Mouse (Mus musculus) kidney, postnatal 14 days (tissue): ENCODE data around the gene Ptpn4.

Source experiments
- DNase-seq: peaks from one replicate; pipeline ENCODE4 v3.0.0; 2022; ENCODE audit warnings: mixed read lengths

Ptpn4 gene

GRCm38 (mm10) chr1:119805984-119806383 lies 31.4 kb downstream of the Ptpn4 start:
- no peak for DNase-seq

DNA sequence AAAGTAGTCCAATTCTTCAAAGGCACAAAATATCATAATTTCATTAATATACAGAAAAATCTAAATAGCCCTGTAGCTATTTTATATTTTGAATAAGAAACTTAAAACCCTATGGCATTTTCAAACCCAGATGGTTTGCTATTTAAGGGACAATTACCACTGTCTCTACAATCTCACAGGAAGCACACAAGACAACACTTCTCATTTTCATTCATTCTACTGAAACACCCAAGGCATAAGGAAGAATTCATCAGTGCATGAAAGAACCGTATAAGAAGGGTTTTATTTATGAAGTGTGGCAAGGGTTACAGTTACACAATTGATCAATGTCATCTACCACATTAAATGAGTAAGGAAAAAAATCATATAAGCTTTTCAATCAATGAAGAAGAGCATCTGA lies 32.8 kb downstream of the Ptpn4 start:
- no peak for DNase-seq

- DNase-seq, result no peak
Measured at GRCm38 (mm10) chr1:119795174-119795573, 42.2 kb downstream of the Ptpn4 start.

DNA sequence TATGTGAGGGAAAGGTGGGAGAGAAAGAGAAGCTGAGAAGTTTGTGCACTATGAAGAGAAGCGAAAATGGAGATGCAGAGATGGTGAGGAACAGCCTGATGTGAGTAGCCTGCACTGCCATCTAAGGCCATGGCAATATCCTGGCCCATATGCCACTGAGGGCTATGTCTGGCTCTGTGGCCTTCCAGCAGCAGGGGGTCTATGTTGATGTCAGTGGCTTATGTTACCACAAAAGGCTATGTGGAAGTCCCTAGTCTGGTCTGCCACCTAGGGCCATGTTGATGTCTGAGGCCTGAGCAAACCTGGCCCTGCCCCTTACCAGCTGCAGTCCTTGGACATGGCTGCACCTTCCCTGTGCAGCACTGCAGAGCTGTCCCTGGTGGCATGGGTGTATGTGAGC lies 43.1 kb downstream of the Ptpn4 start:
- no peak for DNase-seq

DNA sequence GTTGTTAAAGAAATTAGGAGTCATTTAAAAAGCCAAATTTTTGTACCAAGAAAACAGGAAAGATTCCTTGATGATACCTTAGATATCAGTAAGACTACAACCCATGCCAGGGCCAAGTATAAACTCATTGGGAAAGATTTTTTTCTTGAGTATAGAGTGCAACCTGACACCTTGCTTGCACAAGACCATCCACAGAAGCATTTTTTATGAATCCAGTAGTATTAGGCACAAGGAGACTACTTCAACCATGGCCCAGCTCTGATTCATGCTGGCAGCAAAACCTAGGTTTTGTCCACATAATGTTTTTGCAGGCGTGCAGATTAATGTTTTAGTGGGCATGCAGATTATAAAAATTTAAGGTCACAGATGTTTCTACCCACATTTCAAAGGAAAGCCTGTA lies 46.8 kb downstream of the Ptpn4 start:
- no peak for DNase-seq

DNA sequence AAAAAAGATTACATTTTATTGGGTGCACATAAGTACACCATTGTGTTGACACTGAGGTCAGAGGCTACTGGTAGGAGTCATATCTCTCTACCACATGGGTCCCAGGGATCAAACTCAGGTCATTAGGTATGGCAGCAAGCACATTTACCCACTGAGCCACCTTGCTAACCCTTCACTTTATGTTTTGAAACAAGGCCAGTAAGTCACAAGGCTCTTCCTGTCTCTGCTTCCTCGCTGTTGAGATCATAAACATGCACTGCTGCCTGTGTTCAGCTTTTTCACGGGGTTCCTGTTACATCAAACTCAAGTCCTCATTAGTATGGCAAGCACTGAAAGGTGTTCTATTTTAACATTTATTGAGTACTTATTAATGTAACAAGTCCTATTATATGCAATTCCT lies 61.5 kb downstream of the Ptpn4 start:
- DNase-seq, result no peak

GRCm38 (mm10) chr1:119735692-119736091 lies 101.7 kb downstream of the Ptpn4 start:
- no peak for DNase-seq

DNA sequence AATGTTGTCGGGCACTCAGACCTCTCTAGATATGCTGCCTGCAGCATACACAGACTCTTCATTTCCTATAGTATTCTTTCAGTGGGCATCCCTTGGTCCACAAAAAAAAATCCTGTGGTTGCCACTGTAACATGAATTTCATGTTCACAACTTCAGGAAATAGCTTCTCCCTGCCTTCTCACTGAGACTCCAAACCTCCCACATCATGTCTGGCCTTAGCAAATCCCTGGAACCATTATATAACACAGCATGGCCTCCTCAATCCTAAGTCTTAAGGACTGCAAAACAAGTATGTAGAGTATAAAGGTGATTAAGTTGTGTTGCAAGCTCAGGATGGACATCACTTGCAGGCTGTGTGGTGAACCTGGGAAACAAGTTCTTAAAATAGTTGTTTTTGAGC lies 102.6 kb downstream of the Ptpn4 start:
- DNase-seq, result no peak

DNA sequence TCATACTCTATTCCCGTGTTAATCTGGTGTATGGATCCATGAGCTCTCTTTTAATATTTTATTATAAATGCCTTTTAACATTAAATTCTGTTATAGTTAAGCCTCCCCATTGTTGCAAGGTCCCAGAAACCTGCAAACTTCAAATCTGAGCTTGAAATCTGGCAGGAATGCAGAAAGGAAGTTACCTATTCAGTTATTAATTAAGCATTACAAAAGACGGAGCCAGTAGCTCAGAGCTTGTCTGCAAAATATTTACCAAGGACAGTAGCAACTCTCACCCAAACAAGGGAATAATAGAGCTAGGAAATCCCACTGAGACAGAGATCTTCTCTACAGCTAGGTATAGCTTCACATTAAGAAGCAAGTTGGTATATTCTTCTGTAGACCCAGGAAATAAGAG lies 106.2 kb downstream of the Ptpn4 start:
- no peak for DNase-seq

DNA sequence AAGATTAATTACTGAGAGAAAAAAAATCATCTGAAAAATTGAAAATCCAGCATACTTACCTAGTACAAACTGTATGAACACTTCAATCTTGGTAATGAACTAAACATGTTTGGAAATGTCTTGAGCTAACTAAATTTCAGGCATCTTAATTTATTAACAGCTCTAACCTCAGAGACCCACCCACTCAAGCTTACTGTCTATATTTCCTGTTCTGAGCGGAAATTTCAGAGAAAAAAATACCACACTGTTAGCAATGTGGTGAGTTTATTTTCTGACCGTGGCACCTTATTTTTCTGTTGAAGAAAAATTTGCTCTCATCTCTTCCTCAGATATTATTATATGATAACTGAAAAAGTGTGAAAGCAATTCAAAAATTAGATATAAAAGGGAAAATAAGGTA lies 124.4 kb downstream of the Ptpn4 start:
- DNase-seq, result no peak

DNA sequence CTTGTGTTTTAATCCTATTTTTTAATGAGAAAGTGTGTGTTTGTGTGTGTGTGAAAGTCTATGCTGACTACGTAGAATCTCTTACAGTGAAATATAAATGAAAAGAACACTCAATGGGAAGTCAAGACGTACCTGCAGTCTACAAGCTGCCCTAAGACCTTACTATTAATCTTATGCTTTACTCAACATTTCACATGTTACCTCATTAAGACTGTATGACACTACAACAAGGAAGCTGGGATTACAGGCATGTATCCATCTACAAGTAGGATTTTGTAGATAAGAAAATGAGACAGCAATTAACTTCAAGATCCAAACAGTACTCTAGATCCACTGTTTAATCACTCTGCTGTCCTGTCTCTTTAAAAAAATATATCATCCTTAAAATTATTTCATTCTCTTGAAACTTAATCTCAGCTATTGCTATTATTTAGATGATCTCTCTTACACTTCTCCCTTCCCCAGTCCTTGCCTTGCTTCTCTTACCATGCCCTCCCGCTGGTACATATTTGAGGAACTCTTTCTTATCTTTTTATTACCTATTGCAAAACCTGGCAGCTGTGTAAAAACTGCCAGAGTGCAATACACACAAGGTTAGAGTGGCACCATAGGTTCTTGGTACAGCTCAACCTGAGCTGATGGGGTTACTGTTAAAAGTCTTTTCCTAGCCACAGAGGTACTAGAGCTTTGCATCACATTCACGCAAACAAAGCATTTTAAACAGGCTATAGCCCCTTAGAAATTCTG lies 130.8 kb downstream of the Ptpn4 start:
- no peak for DNase-seq

- DNase-seq, result no peak
Measured at GRCm38 (mm10) chr1:119696860-119697259, 140.6 kb downstream of the Ptpn4 start.

DNA sequence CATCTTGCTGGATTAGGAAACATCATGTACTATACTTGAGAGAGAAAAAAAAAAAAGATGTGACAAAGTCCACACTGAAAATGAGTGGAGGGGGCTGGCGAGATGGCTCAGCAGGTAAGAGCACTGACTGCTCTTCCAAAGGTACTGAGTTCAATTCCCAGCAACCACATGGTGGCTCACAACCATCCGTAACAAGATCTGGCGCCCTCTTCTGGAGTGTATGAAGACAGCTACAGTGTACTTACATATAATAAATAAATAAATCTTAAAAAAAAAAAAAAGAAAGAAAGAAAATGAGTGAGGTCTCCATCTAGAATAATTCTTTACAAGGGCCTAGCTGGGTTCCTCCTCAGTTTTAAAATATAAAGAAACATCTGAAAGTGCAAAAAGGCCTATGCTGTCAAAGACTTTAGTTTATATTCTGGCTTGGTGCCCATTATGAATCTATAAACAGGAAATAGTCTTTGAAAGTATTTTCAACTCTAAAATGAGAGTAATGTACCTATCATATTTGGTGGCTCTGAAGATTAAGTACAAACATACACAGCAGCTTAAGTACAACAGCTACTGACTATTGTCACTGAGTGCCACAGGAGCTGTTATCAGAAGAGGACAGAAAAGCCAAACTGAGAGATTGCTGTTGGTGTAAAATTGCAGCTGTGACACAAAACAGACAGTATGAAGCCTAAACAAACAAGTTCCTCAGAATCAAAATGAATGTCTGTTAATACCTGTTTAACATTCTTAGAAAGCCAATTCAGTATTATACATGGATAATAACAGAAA lies 151.4 kb downstream of the Ptpn4 start:
- no peak for DNase-seq

- DNase-seq, result no peak
Measured at GRCm38 (mm10) chr1:119681663-119682213, 155.7 kb downstream of the Ptpn4 start.

DNA sequence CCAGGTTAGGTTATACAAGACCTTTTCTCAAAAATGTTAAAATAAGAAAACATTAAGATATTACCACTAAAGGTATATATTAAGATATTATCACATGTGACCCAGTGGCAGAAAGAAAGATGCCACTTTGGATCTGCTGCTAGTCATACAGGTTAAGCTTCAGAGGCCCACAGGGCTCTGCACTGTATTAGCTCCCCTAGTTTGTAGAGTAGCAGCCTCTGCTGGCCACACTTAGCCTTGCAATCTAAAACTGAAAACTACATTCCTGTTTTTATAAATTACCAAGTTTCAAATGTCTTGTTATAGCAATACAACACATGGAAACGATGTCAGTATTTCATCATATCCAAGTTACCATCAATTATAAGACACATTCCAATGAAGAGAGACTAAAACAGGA lies 162.4 kb downstream of the Ptpn4 start:
- DNase-seq, result peak; percentile 56

DNA sequence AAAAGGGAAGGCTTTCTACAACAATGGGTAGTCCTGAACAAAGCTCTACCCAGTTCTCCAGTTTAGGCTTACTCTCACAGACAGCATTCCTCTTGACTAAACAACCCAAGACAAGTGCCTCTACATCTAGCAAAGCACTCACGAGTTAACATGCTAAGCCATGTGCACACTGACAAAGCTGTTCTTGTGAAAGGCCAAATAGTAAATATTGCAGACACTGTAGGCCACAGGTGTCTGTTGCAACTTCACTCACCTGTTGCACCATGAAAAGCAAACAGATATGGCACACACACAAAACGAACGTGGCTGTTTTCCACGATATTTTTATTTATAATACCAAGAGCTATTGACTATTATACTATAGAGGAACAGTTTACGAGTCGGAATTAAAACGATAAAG lies 170.5 kb downstream of the Ptpn4 start:
- no peak for DNase-seq

- DNase-seq, result no peak
Measured at GRCm38 (mm10) chr1:119654307-119654706, 183.1 kb downstream of the Ptpn4 start.

GRCm38 (mm10) chr1:119650386-119650785 lies 187.0 kb downstream of the Ptpn4 start:
- DNase-seq, result no peak

DNA sequence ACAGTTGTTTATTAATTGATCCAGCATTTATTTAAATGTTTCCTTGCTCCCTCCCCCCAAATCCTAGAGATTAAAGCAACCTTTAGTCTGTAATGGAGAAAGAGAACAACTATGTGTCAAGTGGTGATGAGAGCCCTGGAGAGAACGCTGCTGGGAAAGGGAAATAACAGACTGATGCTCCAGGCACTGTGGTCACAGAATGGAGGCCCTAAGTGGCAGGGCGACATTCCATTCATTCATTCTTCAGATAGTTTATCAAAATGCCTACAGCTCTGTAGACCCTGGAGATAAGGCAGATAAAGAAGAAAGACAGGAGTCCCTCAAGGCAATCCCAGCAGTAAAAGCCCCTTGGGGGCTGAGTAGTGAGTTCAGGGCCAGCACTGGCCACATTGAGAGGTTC lies 187.8 kb downstream of the Ptpn4 start:
- no peak for DNase-seq

DNA sequence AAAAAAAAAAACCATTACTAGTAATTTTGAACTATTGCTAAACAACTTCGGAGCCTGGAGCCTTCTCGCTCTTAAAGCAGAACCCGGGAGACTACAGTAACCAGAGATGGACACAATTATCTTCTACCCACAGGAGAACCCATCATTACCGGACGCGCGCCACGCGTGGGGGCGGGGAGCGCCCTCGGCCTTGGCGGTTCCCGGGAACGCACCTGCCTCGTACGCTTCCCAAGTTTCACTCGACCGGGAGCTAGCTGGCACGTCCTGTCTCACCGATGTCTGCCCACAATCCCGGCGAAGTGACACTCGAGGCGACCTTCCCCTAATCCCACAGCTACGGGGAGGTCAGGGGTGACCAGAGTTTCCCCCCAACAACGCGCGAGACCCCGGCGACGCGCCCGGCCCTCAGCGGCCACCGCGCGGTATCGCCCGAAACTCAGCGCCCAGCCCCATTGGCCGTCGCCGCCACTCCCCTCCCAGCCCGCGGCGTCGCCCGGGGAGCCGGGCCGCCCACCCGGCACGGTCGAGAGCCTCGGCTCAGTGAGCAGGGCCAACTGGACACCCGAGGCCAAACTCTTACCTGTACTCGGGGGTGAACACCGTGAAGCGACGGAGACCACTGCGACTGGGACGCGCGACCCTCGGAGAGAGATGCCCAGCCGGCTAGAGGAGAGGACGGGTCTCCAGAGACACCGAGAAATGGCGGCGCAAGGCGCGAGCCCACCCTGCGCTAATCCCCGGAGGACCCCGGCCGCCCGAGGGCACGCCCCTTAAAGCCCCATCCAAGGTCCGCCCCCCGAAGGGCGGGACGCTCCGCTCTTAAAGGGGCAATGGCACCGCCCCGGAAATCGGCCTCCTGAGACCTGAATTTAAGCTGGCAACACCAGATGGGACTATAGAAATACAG lies 189.0 kb downstream of the Ptpn4 start, which contains the start of gene Epb41l5:
TSS of gene Epb41l5 (minus strand) at position 796 of the 907 bp plus-strand sequence.
- peak; percentile 92 for DNase-seq

GRCm38 (mm10) chr1:119646356-119646755 lies 191.1 kb downstream of the Ptpn4 start:
- peak; percentile 47 for DNase-seq

GRCm38 (mm10) chr1:119642367-119642766 lies 195.0 kb downstream of the Ptpn4 start:
- peak; percentile 75 for DNase-seq
